Mouse (Mus musculus) erythroid progenitor cell, adult 5-6 weeks (primary cell): Measurements from ENCODE around the gene Tmem236. TPM values are rescaled to one million over a fixed set of nuclear protein-coding genes. Genes with fewer than 3 reads are reported as not detected.

Source experiments
- ATAC-seq: replicated peaks from 2 replicates; pipeline ENCODE4 v1.8.0; 2016; ENCODE audit warnings: moderate number of reproducible peaks, mild to moderate bottlenecking, moderate TSS enrichment, inconsistent platforms; ENCODE audit not compliant: poor library complexity, low FRiP score, severe bottlenecking
- total RNA-seq, 2 experiments: library from RNA; stranded (forward) in 1 of 2; stranded (reverse) in 1 of 2; fragments of 150-400 nt in 1 of 2; fragments of 186-747, 209-891 nt in 1 of 2; gene quantifications; 2 replicates each; pipeline versions ENCODE4 v1.2.3 to v1.2.4; 2015 to 2017; ENCODE audit warnings: low replicate concordance in 2 of 2

Gene Tmem236
- total RNA-seq (2015; ENCODE audit: low replicate concordance) = 0.72 TPM in 1 of 2 replicates, not detected in the other
- 0.90 TPM in 1 of 2 replicates, not detected in the other for total RNA-seq (2017; ENCODE audit: low replicate concordance)

DNA sequence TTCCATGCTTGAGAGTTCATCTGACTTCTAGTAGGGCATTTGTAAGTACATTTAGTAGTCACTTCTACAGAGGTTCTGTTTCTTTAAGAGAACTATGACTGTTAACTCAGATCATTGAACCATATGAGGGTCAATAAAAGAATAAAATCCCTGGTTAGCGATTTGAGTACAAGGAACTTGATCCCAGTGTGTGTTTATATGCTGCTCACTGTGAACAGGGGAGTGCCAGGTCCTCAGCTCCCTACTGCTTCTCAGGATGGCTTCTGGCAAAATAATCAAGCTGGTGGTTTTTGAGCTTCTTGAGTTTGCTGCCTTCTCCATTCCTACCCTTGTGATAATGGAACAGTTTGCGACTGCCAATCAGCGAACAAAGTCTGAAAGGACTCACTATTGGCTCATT lies at the start of gene Tmem236:
Gene Tmem236 (plus strand): TSS at position 190 of the 400 bp plus-strand sequence.
- ATAC-seq = no peak

DNA sequence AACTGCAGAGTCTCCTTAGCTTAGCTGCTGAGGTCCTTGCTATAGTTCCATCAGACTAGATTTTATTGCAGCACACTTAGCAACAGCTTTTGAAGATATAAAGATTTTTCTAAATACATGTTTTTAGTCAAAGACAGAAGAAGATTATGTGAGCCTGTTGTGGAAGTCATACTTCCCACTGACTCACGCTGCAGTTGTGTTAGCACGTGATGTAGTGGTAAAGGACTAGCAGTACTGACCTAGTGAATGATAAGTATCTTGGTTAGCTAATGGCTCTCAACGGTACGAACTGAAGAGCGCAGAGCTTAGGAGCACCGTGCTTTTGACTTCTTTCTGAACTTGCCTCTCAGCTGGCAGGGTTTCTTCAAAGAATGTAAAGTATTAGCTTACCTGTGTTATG lies 47.9 kb upstream of the Tmem236 start:
- no peak for ATAC-seq

DNA sequence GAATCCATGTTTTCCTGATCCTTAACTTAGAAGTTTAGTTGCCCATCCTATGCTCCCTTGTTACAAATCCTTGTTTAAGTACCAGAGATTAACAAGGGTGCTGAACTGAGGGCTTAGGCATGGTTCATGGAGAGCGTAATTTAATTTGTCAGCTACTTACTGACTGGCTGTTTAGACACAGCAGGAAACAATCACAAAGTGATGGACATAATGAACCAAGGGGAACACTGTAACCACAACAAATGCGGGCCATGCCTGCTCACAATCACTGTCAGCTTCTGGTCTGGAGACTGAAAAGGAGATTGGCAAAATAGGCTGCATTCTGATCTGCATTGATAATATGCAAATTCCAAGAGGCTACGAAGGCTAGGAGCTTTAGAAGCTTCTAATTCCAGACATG lies 46.7 kb upstream of the Tmem236 start:
- no peak for ATAC-seq

DNA sequence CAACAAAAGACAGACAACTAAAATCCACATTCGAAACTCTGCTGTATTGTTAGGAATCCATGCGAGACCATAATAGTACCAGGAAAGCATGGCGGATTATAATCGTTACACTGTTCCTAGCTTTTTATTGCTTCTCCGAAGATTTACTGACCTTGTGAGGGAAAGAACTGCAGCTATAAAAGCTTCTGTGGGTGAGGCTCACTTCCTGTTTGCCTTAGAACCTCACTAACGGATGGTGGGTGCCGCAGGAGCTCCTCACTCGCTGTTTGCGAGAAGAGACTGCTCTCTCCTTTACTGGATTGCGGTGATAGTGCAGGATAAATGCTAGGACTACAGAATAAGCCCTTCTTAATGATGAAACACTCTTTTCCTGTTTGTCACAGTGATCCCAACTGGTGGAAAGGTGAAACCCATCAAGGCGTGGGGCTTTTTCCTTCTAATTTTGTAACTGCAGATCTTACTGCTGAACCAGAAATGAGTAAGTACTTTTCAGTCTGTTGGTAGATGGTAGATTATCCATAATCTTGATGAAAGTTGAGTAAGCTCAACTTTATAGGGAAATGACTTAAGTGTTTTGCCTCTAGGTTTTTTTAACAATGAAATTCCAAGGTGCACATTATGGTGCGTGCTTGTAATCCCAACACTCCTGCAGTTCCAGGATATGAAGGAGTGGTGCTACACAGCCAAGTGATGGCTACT lies 43.5 kb upstream of the Tmem236 start:
- ATAC-seq = no peak

DNA sequence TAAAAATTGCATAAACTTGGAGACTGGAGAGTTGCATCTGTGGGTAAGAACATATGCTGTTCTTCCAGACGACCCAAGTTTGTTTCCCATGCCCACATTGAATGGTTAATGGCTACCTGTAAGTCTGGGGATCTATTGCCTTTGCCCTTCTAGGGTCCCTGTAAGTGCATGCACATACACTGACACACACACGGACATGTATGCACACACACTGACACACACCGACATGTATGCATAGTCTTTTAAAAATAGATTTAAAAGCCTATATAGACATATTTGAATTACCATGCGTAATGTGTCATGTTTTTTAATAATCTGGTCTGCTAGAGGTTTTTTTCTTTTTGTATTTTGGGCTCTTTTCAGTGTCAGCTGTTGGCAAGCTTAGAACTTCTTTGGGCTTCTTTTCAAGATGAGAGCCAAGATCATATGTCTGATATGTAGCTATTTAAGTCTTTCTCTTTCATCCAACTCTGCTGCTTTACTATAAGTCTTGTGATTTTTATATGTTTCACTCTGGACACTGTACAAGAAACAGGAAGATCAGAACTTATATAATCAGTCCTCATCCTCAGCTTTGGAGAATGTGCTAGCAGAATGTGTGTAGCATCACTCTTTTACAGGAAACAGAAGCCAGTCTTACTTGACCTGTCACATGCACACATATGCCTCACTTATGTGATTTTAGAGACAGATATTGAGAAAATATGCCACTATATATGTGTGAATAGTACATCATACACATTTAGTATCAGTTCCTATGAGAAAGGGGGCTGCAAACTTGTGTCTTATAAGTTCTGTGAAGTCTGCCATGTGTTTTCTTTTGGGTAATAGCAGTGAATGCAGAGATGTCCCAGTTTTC lies 41.6 kb upstream of the Tmem236 start:
- no peak for ATAC-seq

DNA sequence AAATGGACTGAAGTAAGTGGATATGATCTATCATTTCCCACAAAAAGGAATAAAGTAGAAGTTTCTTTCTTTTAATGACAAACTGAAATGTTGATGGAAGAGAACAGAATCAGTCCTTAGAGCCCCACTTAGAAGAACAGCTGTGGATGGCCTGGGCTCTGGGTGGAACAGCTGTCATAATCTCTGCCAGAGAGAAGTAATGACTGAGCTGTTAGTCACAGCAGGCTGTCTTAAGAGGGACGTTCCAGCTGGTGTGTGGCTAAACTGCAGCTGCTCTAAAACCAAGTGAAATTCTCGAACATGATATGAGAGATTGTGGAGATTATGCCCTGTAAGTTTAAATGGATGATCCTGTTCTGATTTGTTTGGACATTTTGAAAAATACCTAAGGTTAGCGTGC lies 37.4 kb upstream of the Tmem236 start:
- no peak for ATAC-seq

DNA sequence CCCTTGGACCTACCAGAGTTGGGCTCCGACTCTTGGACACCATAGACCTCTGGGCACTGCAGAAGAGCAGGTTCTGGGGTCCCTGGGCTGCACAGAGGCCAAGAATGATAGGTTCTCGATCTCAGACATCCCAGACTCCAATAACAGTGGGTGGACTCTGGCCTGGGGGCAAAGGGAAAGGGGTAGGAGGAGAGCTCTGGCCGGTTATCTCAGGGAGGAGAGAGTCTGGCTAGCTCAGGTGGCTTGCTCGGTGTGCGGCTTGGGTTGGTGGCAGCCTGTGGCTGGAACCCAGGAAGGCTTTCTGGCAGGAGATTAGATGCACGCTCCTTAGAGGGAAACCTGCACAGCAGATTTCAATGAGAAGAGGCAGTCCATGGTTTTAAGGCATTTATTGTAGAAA lies 34.7 kb upstream of the Tmem236 start:
- no peak for ATAC-seq

DNA sequence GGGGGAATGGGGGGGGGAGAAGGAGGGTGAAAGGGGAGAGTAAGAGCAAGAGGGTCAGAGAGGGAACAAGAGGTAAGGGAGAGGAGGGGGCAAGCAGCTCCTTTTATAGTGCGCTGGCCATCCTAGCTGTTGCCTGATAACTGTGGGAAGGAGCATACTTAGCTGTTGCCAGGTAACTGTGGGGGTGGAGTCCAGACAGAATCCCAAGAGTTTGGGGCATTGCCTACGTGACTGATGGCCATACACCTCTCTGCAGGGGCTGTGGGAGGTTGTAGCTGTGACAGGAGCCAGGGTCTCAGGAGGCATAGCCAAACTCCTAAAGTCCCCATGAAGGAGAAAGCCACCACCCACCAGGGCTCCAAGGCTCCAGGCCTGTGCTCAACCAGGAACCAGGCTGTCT lies 34.3 kb upstream of the Tmem236 start:
- no peak for ATAC-seq

DNA sequence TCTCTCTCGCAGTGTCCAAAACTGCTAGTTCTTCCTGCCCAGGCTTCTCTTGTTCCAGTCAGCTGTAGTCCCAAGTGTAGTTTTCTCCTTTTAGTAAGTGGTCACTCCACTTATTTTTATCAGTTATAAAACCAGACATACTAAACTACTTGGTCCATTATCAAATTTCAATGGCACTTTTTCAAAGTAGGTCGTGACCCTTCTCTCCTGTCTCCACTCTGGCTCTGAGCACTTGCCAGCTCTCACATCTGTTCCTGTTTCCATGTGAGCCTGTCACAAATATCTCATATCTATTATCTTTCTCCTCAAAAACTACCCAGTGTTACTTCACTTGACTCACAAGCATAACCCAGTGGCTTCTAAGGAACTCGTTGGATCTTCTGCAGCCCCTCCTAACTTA lies 29.0 kb upstream of the Tmem236 start:
- ATAC-seq = no peak

DNA sequence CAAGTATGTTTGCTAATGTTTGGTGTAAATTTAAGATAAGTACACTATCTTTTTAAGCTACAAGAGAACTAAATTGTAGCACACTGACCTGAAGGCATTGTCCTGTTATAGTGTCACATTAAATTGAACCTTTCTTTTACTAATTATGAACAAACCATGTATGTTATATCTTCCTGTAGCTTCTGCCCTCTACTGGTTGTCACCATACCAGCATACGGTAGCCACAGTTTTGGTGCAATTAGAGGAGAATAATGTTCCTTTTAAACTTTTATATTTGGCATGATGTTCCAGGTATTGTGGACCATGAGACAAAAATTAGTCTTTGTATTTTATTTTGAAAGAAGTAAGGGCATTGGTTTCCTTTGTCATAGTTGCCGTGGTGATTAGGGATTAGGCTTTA lies 27.4 kb upstream of the Tmem236 start:
- ATAC-seq = no peak

DNA sequence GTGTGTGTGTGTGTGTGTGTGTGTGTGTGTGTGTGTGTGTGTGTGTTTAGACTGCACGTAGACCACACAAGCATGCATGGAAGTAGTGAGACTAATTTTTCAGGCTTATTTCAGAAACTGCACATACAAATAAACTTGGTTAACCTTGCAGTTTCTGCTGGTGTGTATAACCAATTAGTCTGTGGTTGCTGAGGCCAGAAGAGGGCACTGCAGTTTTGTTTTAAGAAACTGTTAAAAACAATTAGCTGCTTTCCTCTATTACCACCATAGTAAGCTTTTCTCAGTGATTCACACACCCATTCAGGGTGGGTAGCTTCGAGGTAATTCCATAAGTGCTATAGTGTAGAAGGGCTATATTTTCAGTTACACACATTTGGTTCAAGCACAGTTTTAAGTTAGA lies 23.5 kb upstream of the Tmem236 start:
- no peak for ATAC-seq

DNA sequence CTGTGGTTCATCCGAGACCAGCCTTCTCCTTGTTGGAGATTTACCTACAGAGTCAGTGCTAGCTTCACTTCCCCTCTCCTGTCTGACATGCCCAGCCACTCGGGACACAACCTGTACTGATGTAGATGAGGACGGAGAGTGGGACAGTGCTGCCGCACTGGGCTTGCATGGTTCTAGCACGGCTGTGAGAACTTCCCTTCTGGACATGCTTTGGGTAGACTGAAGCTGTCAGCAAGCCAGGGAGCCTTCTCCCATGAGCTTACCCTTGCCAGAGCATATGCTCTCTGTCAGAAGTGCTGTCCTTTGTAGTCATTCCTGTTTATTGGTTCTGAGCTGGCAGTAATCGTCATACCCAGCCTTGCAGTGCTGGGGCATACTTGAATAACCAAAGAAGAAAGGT lies 22.5 kb upstream of the Tmem236 start:
- no peak for ATAC-seq

DNA sequence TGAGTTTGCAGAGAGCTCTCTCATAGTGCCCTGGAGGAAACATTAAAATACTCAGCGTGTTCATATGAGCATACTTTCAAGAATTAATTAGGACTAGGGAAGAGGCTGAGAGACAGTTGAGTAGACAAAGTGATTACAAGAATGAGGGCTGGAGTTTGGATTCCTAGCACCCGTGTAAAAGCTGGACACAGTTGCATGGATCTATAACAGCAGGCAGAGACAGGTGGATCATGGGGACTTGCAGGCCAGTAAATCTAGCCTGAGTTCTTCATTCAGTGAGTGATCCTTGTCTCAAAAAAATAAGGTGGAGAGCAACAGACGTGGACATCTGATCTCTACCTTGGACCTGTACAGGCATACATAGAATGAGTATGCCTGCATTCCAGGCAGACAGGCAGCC lies 15.3 kb upstream of the Tmem236 start:
- no peak for ATAC-seq

DNA sequence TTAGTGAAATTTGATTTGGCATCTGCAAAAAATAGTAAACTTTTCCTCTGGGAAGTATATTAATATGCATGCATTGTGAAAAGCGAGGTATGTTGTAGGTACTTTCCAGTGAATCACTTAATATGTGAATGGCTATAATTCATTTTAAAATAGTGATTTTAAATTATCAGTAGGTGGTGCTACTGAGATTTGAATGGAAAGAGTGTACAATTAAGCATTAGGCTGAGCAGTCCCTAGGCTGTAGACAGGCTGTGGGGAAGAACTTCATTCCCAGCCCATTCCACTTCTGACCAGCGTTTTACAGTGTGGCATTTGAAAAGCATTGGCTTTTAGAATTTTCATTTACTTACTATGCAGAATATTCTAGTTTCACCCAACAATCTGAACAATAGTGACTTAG lies 14.6 kb upstream of the Tmem236 start:
- ATAC-seq = no peak

DNA sequence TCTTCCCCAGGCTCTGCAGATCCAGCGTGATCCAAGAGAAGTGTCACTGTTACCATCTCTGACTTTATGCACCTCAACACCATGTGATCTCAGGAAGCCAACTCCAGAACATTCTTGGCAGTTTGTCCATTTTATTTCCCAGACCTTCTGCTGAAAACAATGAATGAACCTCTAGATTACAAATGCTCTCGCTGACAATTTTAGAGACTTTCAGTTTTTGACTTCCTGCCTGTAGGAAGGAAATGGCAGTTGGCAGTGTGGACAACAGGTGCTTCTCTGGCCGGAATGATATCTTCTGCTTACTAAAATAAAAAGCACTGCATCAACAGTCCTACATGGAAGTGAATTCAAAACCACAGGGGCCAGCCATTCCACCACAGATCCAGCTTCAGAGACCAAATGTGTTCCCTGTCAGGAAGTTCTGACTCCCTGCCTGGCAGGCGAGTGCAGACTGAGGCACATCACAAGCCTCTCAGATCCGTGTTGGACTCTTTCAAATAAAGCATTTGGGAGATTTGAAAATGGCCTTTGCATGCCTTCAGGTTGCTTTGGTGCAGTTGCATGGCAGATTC lies 9.8 kb upstream of the Tmem236 start:
- ATAC-seq = no peak

DNA sequence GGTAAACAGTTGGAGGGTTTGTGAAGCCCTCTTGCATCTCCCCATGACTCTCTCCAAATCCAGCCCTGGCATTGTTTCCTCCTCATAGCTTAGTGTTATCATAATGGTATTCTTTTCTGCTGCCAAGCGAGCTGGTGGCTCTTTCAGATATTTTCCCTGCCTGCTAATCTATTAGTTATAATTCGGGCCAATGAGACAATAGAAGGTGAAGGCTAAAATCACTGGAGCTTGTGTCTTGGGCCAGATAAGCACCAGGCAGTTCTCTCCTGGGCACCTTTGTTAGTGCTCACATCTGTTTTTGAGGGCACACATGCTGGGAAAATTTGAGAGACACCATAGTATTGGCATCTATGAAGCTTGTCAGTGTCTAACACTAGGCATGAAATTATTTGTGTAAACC lies 9.3 kb upstream of the Tmem236 start:
- no peak for ATAC-seq

DNA sequence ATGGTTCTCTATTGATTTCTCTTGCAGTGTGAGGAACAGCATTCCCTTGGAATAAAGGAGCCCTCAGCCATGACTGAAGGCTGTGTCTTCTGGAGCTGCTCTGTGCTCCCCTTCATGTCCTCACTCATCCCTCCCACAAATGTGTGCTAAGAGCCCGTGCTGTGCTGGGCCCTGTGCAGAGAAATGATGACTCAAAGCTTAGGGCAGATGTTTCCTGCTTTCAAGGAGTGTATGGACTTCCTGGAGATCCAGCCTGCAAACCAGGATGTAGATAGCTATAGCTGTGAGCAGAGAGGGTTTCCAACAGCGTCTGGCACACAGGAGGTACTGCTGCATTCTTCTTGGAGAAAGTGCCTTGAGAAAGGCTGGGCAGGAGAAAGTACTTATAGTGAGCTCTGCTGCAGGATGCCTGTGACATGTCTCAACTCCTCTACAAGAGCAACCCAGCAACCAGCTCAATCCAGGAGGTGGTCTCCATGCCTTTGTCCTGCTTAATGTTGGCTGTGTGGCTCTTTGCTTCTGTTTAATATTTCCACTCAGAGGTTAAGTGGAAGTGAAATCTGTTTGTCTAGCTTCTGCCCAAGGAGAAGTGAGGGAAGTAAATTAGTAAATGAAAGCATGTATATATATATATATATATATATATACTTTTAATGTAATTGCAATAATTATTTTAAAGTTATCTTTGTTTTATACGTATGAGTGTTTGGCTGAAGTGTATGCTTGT lies 8.5 kb upstream of the Tmem236 start:
- no peak for ATAC-seq

DNA sequence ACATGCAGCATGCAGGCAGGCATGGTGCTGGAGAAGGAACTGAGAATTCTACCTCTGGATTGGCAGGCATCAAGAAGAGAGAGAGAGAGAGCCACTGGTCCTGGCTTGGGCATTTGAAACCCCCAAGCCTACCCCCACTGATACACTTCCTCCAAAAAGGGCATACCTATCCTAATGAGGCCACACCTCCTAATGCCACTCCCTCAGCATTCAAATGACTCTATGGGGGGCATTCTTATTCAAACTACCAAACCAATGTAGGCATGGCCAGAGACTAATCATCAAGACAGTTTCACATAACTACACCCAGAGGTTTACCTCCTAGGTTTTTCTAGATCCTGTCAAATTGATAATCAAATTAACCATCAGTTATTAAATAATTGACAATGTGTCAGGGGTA lies 6.6 kb upstream of the Tmem236 start:
- no peak for ATAC-seq

DNA sequence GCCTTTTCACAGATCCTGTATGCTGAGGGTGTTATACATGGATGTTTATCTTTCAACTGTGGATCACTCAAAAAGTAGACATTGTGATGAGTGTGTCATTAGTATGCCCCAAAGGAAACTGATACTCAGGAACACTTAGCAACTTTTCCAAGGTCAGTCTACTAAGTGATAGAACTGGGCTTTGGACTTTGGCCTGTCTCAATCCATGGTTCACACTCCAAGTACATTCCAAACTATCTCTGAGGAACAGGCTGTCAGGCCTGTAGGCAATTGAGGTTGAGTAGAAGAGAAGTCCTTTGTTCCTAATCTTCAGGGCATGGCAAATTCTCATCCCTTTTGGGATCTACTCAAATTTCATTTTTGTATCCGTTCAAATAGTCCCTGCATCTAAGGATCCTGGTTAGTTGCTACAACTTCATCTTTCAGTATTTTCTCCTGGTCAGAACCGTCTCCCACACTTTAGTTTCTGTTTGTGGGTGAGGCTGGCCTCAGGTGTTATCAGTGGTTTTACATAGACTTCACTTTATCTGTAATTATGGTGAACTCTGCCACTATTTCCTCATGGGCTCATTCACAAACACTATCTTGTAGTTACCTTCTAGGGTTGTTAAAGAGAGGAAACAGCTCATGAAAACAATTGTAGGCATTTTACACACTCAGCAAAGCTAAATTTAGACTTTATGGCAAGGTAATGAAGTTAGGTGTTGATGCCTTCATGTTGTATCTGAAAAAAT lies 2.3 kb downstream of the Tmem236 start:
- ATAC-seq = no peak

DNA sequence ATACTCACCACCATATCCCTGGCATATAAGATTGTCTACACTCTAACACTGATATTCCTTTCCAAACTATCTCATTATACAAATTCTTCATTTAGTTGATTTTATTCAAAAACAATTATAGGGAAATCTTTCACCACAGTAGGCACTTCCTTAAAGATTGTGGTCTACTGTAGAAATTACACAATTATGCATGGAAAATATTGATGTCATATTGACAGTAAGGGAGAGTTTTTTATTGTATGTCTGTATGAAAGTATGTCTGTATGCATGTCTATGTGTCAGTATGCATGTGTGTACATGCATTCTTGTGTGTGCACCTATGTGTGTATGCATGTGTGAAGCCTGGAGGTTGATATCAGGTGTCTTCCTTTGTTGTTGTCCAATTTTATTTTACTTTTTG lies 10.1 kb downstream of the Tmem236 start:
- no peak for ATAC-seq
